Mouse (Mus musculus): ENCODE data around the gene Camkv.

Camkv gene

GRCm38 (mm10) chr9:107962916-107963315 lies 27.4 kb downstream of the Camkv start:
- DNase-seq (ENCODE audit: low read depth), result no peak

- DNase-seq (ENCODE audit: low read depth), result peak; percentile 90
Observed at GRCm38 (mm10) chr9:107963700-107964099, 28.2 kb downstream of the Camkv start.

GRCm38 (mm10) chr9:107964681-107965080 lies 29.2 kb downstream of the Camkv start:
- DNase-seq (ENCODE audit: low read depth), result no peak

GRCm38 (mm10) chr9:107966676-107967075 lies 31.2 kb downstream of the Camkv start:
- no peak for DNase-seq (ENCODE audit: low read depth)

GRCm38 (mm10) chr9:107967437-107967836 lies 32.0 kb downstream of the Camkv start:
- DNase-seq (ENCODE audit: low read depth), result no peak

GRCm38 (mm10) chr9:107968531-107968930 lies 33.1 kb downstream of the Camkv start:
- no peak for DNase-seq (ENCODE audit: low read depth)

- DNase-seq (ENCODE audit: low read depth), result no peak
Observed at GRCm38 (mm10) chr9:107970311-107970710, 34.8 kb downstream of the Camkv start.

GRCm38 (mm10) chr9:107971690-107972541 lies 36.4 kb downstream of the Camkv start:
- peak; percentile 48 for DNase-seq (ENCODE audit: low read depth)

GRCm38 (mm10) chr9:107974491-107975171 lies 39.2 kb downstream of the Camkv start:
- peak; percentile 34 for DNase-seq (ENCODE audit: low read depth)

GRCm38 (mm10) chr9:107975399-107976386 lies 40.2 kb downstream of the Camkv start, which contains the start of gene Uba7:
TSS of gene Uba7 (plus strand) at chr9:107975505.
- DNase-seq (ENCODE audit: low read depth), result peak; percentile 79

GRCm38 (mm10) chr9:107978815-107979214 lies 43.3 kb downstream of the Camkv start:
- no peak for DNase-seq (ENCODE audit: low read depth)

- no peak for DNase-seq (ENCODE audit: low read depth)
Observed at GRCm38 (mm10) chr9:107981684-107982605, 46.5 kb downstream of the Camkv start.

GRCm38 (mm10) chr9:107982681-107983346 lies 47.3 kb downstream of the Camkv start, which contains the start of gene Gm20661:
TSS of gene Gm20661 (plus strand) at chr9:107983058.
- DNase-seq (ENCODE audit: low read depth), result peak; percentile 57

GRCm38 (mm10) chr9:107983421-107983890 lies 48.0 kb downstream of the Camkv start:
- no peak for DNase-seq (ENCODE audit: low read depth)

- DNase-seq (ENCODE audit: low read depth), result no peak
Observed at GRCm38 (mm10) chr9:107984052-107984753, 48.7 kb downstream of the Camkv start.

- DNase-seq (ENCODE audit: low read depth), result no peak
Observed at GRCm38 (mm10) chr9:107984754-107985055, 49.2 kb downstream of the Camkv start.

- DNase-seq (ENCODE audit: low read depth), result peak; percentile 93
Observed at GRCm38 (mm10) chr9:107985131-107986119, 50.0 kb downstream of the Camkv start, which contains the start of gene Inka1. TSS of gene Inka1 (minus strand) at chr9:107985879.

- peak; percentile 84 for DNase-seq (ENCODE audit: low read depth)
Observed at GRCm38 (mm10) chr9:107986376-107986775, 50.9 kb downstream of the Camkv start.
